Comparison of ENCODE assay signal across 8 mouse cellular contexts in the genomic region with DNA sequence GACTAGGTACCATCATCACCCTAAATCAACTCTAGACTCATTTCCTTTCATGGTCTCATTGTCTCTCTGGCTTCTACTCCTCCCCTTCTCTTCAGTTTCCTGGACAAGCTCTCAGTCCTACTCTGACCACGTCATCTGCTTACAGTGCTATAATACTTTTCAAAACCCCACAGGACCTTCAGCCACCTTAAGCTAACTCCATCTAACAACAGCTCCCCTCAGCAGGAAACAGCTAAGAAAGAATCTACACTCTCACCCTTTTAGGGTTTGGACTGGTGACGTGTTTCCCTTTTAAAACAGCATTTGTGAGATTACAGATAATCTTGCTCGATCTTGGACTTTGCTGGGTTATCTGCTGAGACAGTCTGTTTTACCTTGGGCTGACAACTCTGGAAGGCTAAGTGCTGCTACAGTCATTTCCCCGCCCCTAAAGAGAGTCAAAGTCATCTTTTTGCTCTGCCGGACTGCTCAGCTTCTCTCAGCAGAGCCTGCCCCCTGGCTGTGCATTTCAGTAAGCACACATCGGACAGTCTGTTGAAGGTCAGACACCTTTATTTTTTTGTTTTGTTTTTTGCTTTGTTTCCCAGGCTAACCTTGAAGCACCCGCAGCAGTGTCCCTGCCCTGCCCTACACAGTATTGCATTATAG. TPM values are rescaled to one million over a fixed set of nuclear protein-coding genes. Genes with fewer than 3 reads are reported as not detected.
A peak's percentile ranks its signal among the peaks of the same experiment; 100 is the strongest.
DNase-seq lines count a peak whose midpoint lies in the region; ATAC-seq and TF ChIP-seq lines count a peak whose summit lies in the region.

No protein-coding gene starts in this region.

- no peaks in the 10 kb centered on the region for H3K9me3 ChIP-seq in forebrain, embryonic 13.5 days (replicated peaks)
- H3K9me3 ChIP-seq in limb, embryonic 10.5 days (replicated peaks) = no peaks in the 10 kb centered on the region
- H3K9me3 ChIP-seq in midbrain, embryonic 10.5 days (replicated peaks) = no peaks in the 10 kb centered on the region

- peak; percentile 45 for DNase-seq in layer of hippocampus, adult 11-12 months (ENCODE audit: low spot score)
- no peak for DNase-seq in layer of hippocampus, postnatal 36 days
- DNase-seq in limb, embryonic 10.5 days (ENCODE audit: low spot score) = peak; percentile 62
- peak; percentile 49 for DNase-seq in midbrain, embryonic 10.5 days (ENCODE audit: low spot score)
- peak; percentile 44 to 65 for DNase-seq in spleen, postnatal 14 days (ENCODE audit: low spot score in 2 of 2)

- peak; percentile 93 for TF ChIP-seq CTCF in bone marrow, adult 2 months (IDR thresholded peaks at IDR 0.05; ENCODE audit: control insufficient read depth, insufficient read depth, low read length)

- H3K27me3 ChIP-seq in forebrain, embryonic 13.5 days = no peaks in the 10 kb centered on the region
- H3K27me3 ChIP-seq in limb, embryonic 10.5 days (ENCODE audit: low read depth, poor library complexity, severe bottlenecking) = no peaks in the 10 kb centered on the region
- no peaks in the 10 kb centered on the region for H3K27me3 ChIP-seq in midbrain, embryonic 10.5 days (ENCODE audit: low read depth, poor library complexity, severe bottlenecking)

- WGBS in bone marrow, adult 2 months = 4% methylated on average over 7 of the region's 7 CpGs
- 32% methylated on average over 7 of the region's 7 CpGs for WGBS in forebrain, embryonic 13.5 days
- WGBS in limb, embryonic 10.5 days = 34% methylated on average over 7 of the region's 7 CpGs
- 32% methylated on average over 7 of the region's 7 CpGs for WGBS in midbrain, embryonic 10.5 days

- peak; percentile 50; the same call in 1 of the 2 replicates for ATAC-seq in forebrain, embryonic 13.5 days
- peak; percentile 90 to 93 for ATAC-seq in hematopoietic stem cell, adult 5-6 weeks (replicated peaks in 1 of 2; ENCODE audit: insufficient read depth in 1 of 2, low FRiP score in 2 of 2, low TSS enrichment in 1 of 2, low read depth in 1 of 2, poor library complexity in 2 of 2, severe bottlenecking in 2 of 2)

- no peaks in the 10 kb centered on the region; the same call in 1 of the 2 replicates for H3K4me1 ChIP-seq in bone marrow, adult 2 months (ENCODE audit: control insufficient read depth, insufficient read depth, low read length)
- no peaks in the 10 kb centered on the region for H3K4me1 ChIP-seq in forebrain, embryonic 13.5 days
- peaks cover 15% of the 10 kb centered on the region for H3K4me1 ChIP-seq in limb, embryonic 10.5 days
- 0 out of 2 replicates have a peak, but pooled peaks cover 2% of the 10 kb centered on the region for H3K4me1 ChIP-seq in midbrain, embryonic 10.5 days

- 0 out of 2 replicates have a peak, but pooled peaks cover 3% of the 10 kb centered on the region for H3K36me3 ChIP-seq in forebrain, embryonic 13.5 days (ENCODE audit: poor library complexity, severe bottlenecking)
- peaks cover 7% of the 10 kb centered on the region; the same call in 1 of the 2 replicates for H3K36me3 ChIP-seq in limb, embryonic 10.5 days
- 0 out of 2 replicates have a peak, but pooled peaks cover under 1% of the 10 kb centered on the region for H3K36me3 ChIP-seq in midbrain, embryonic 10.5 days

- H3K9ac ChIP-seq in forebrain, embryonic 13.5 days = no peak overlapping the region

- no peak overlapping the region for H3K27ac ChIP-seq in bone marrow, adult 2 months (ENCODE audit: control insufficient read depth, insufficient read depth, low read depth, low read length, poor library complexity)
- no peak overlapping the region for H3K27ac ChIP-seq in forebrain, embryonic 13.5 days
- H3K27ac ChIP-seq in limb, embryonic 10.5 days = peak overlapping the region; percentile 68
- 0 out of 2 replicates have a peak overlapping the region, but pooled peaks have one; percentile 10 for H3K27ac ChIP-seq in midbrain, embryonic 10.5 days (replicated peaks)

- H3K4me3 ChIP-seq in bone marrow, adult 2 months (replicated peaks; ENCODE audit: control insufficient read depth, low read depth, low read length) = no peak overlapping the region
- H3K4me3 ChIP-seq in forebrain, embryonic 13.5 days = no peak overlapping the region
- no peak overlapping the region for H3K4me3 ChIP-seq in limb, embryonic 10.5 days
- no peak overlapping the region for H3K4me3 ChIP-seq in midbrain, embryonic 10.5 days

- no peak for TF ChIP-seq POLR2A in bone marrow, adult 2 months (IDR thresholded peaks at IDR 0.05; ENCODE audit: borderline replicate concordance, control insufficient read depth, low read depth, low read length)

- H3K4me2 ChIP-seq in forebrain, embryonic 13.5 days = no peak overlapping the region

RNA-seq across cellular contexts. Expression of gene Pank2, which starts 8.5 kb away (rescaled TPM):
- 10 to 100 TPM; 54.5 to 59.4 TPM for total RNA-seq in layer of hippocampus, postnatal 36 days (2021)
- 31.4 and 44.4 TPM in 2 replicates for polyA plus RNA-seq in bone marrow, adult 2 months (2011; ENCODE audit: insufficient read depth, insufficient read length, low replicate concordance, missing spikeins)
- 34.3 and 42.6 TPM in 2 replicates for polyA plus RNA-seq in forebrain, embryonic 13.5 days (2015; fragmentation: Nextera tagmentation; extraction: Ambion mirVana)
- total RNA-seq in hematopoietic stem cell, adult 5-6 weeks (2017) = 76.2 and 88.0 TPM in 2 replicates
- polyA plus RNA-seq in limb, embryonic 10.5 days (2016; fragmentation: Nextera tagmentation; extraction: Ambion mirVana) = 45.0 and 46.3 TPM in 2 replicates
- 43.6 and 49.1 TPM in 2 replicates for polyA plus RNA-seq in midbrain, embryonic 10.5 days (2016; fragmentation: Nextera tagmentation; extraction: Ambion mirVana)

RNA-seq across cellular contexts. Expression of gene Mavs, which starts 19.9 kb away (rescaled TPM):
- 1 to 10 TPM; 6.5 to 6.8 TPM for total RNA-seq in layer of hippocampus, postnatal 36 days (2021)
- 8.4 and 13.7 TPM in 2 replicates for polyA plus RNA-seq in bone marrow, adult 2 months (2011; ENCODE audit: insufficient read depth, insufficient read length, low replicate concordance, missing spikeins)
- 8.1 and 9.6 TPM in 2 replicates for polyA plus RNA-seq in forebrain, embryonic 13.5 days (2015; fragmentation: Nextera tagmentation; extraction: Ambion mirVana)
- total RNA-seq in hematopoietic stem cell, adult 5-6 weeks (2017) = 15.9 and 17.3 TPM in 2 replicates
- polyA plus RNA-seq in limb, embryonic 10.5 days (2016; fragmentation: Nextera tagmentation; extraction: Ambion mirVana) = 20.4 and 21.5 TPM in 2 replicates
- polyA plus RNA-seq in midbrain, embryonic 10.5 days (2016; fragmentation: Nextera tagmentation; extraction: Ambion mirVana) = 20.6 and 21.4 TPM in 2 replicates

RNA-seq across cellular contexts. Expression of gene Ap5s1, which starts 46.9 kb away (rescaled TPM):
- total RNA-seq in layer of hippocampus, postnatal 36 days (2021) = 10 to 100 TPM; 22.2 to 25.7 TPM
- 12.1 and 14.5 TPM in 2 replicates for polyA plus RNA-seq in bone marrow, adult 2 months (2011; ENCODE audit: insufficient read depth, insufficient read length, low replicate concordance, missing spikeins)
- polyA plus RNA-seq in forebrain, embryonic 13.5 days (2015; fragmentation: Nextera tagmentation; extraction: Ambion mirVana) = 31.3 and 32.4 TPM in 2 replicates
- total RNA-seq in hematopoietic stem cell, adult 5-6 weeks (2017) = 5.0 and 8.6 TPM in 2 replicates
- polyA plus RNA-seq in limb, embryonic 10.5 days (2016; fragmentation: Nextera tagmentation; extraction: Ambion mirVana) = 18.9 and 22.6 TPM in 2 replicates
- polyA plus RNA-seq in midbrain, embryonic 10.5 days (2016; fragmentation: Nextera tagmentation; extraction: Ambion mirVana) = 25.9 and 28.9 TPM in 2 replicates

Comparison
In these comparisons a context has a peak if more than half of its experiments do, and no peak if none do; other contexts are left out.
1. DNase-seq: peak in layer of hippocampus, adult 11-12 months (single experiment), limb, embryonic 10.5 days (single experiment), midbrain, embryonic 10.5 days (single experiment) and spleen, postnatal 14 days (2 of 2); none in layer of hippocampus, postnatal 36 days (0 of 2).
2. H3K27ac ChIP-seq: peak in limb, embryonic 10.5 days (single experiment) and midbrain, embryonic 10.5 days (single experiment); none in bone marrow, adult 2 months (single experiment) and forebrain, embryonic 13.5 days (single experiment).